Mouse (Mus musculus): ENCODE results near the gene Dynlt1b.
"Not testable (repeated sequence)": the region's sequence is repeated elsewhere in the genome, so short reads cannot be mapped to it uniquely, and the experiment has no call there.

DNA sequence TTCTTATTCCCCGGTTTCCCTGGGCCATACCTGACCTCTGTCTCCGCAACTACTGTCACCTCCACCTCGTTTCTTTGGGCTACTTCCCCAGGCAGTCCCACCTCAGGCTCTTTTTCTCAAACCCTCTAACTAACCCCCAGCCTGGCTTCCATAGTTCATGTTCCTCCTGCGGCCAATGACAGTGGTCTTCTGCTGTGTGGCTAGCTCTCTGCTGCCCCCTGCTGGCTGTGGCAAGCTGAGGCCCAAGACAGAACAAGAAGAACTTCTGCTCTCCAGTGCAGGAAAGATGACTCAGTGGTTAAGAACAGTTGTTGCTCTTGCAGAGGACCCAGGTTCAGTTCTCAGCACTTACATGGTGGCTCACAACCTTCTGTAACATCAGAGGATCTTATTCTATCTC lies 43.0 kb upstream of the Dynlt1b start:
- TF ChIP-seq CTCF (IDR thresholded peaks at IDR 0.05; ENCODE audit: extremely low read depth, insufficient read depth, insufficient read length, insufficient replicate concordance); POLR2A (IDR thresholded peaks at IDR 0.05; ENCODE audit: low read depth, low read length): not testable (repeated sequence)
